Mouse (Mus musculus): ENCODE measurements around the gene Arhgap28. TPM values are rescaled to one million over a fixed set of nuclear protein-coding genes. Genes with fewer than 3 reads are reported as not detected.

Arhgap28 gene
- polyA plus RNA-seq, 1 experiment from 2014 or later = 8.4 TPM

DNA sequence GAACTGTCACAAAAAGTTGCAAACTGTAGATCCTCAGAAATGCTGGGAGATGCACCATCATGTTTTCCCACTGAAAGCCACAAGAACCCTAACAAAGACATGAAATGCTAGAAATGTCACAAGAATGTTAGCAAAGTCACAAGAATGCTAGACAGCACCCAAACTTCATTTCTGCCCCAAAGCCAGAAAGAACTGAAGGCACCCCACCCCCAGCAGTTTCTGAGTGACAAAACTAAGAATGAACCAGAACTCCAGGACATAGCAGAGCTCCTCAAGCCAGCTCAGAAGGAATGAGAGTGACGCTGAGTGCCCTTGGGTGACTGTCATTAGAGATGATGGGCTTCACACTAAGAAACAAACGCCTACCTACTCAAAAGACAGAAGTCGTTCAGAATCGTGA, 68.4 kb downstream of the Arhgap28 start:
- H3K4me1 ChIP-seq (ENCODE audit: control insufficient read depth, insufficient read depth, low read length) = no peaks in the 10 kb centered on the region
- H3K4me2 ChIP-seq (ENCODE audit: low read length) = no peak overlapping the region
- no peaks in the 10 kb centered on the region for H3K9me3 ChIP-seq (ENCODE audit: control insufficient read depth, low read length)
- no peak overlapping the region for H3K27ac ChIP-seq (replicated peaks; ENCODE audit: low read depth, low read length)
- no peak overlapping the region for H3K4me3 ChIP-seq (replicated peaks; ENCODE audit: low read depth, low read length)
- no peaks in the 10 kb centered on the region for H3K27me3 ChIP-seq (ENCODE audit: control insufficient read depth, insufficient read depth, low read length)
- H3K9ac ChIP-seq (replicated peaks; ENCODE audit: low read length) = no peak overlapping the region
- no peak for ATAC-seq (ENCODE audit: low FRiP score, low TSS enrichment)
- 94% methylated on average over 4 of the region's 4 CpGs for WGBS
- no peak for DNase-seq
- H3K36me3 ChIP-seq (ENCODE audit: control insufficient read depth, insufficient read depth, low read length) = no peaks in the 10 kb centered on the region

DNA sequence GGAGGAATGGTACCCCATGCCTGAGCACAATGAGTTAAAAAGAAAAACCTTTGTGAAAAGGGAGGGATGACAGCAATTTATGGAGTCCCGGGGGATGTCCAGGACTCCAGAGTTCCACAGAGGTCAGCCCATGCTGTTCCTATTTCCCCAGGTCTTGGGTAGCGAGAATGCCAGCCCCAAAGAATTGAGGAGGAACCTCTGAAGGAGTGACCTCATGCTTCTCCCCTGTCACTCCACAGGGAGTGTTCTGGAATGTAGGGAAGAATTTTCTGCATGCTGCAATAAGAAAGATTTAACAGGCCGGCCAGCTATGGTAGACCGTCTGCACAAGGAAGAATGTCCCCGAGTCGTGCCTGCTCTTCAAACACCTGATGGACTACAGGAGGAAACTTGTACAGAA, 72.5 kb downstream of the Arhgap28 start:
- Histone ChIP-seq H3K4me3 (replicated peaks; ENCODE audit: low read depth, low read length) (no peak overlapping the region), H3K36me3 (ENCODE audit: control insufficient read depth, insufficient read depth, low read length) (no peaks in the 10 kb centered on the region)

GRCm38 (mm10) chr17:67930957-67931356, 73.0 kb downstream of the Arhgap28 start:
- Histone ChIP-seq H3K27ac (replicated peaks; ENCODE audit: low read depth, low read length) (no peak overlapping the region), H3K4me3 (replicated peaks; ENCODE audit: low read depth, low read length) (no peak overlapping the region), H3K36me3 (ENCODE audit: control insufficient read depth, insufficient read depth, low read length) (no peaks in the 10 kb centered on the region), H3K4me1 (ENCODE audit: control insufficient read depth, insufficient read depth, low read length) (no peaks in the 10 kb centered on the region), H3K4me2 (ENCODE audit: low read length) (no peak overlapping the region), H3K9me3 (ENCODE audit: control insufficient read depth, low read length) (no peaks in the 10 kb centered on the region), H3K9ac (replicated peaks; ENCODE audit: low read length) (no peak overlapping the region), H3K27me3 (ENCODE audit: control insufficient read depth, insufficient read depth, low read length) (no peaks in the 10 kb centered on the region)
- ATAC-seq (ENCODE audit: low FRiP score, low TSS enrichment) (no peak), DNase-seq (no peak)
- WGBS = 94% methylated on average over 3 of the region's 3 CpGs

More for the DNA sequence above, 72.5 kb downstream of the Arhgap28 start:
- H3K9ac ChIP-seq (replicated peaks; ENCODE audit: low read length) = no peak overlapping the region
- no peaks in the 10 kb centered on the region for H3K9me3 ChIP-seq (ENCODE audit: control insufficient read depth, low read length)
- DNase-seq (no peak), ATAC-seq (ENCODE audit: low FRiP score, low TSS enrichment) (no peak)
- 89% methylated on average over 6 of the region's 6 CpGs for WGBS
- H3K27me3 ChIP-seq (ENCODE audit: control insufficient read depth, insufficient read depth, low read length) = no peaks in the 10 kb centered on the region
- no peaks in the 10 kb centered on the region for H3K4me1 ChIP-seq (ENCODE audit: control insufficient read depth, insufficient read depth, low read length)
- no peak overlapping the region for H3K4me2 ChIP-seq (ENCODE audit: low read length)
- H3K27ac ChIP-seq (replicated peaks; ENCODE audit: low read depth, low read length) = no peak overlapping the region

- H3K9ac ChIP-seq (replicated peaks; ENCODE audit: low read length) = no peak overlapping the region
- 94% methylated on average over 3 of the region's 3 CpGs for WGBS
- no peaks in the 10 kb centered on the region for H3K27me3 ChIP-seq (ENCODE audit: control insufficient read depth, insufficient read depth, low read length)
- no peaks in the 10 kb centered on the region for H3K36me3 ChIP-seq (ENCODE audit: control insufficient read depth, insufficient read depth, low read length)
- H3K27ac ChIP-seq (replicated peaks; ENCODE audit: low read depth, low read length) = no peak overlapping the region
- no peaks in the 10 kb centered on the region for H3K9me3 ChIP-seq (ENCODE audit: control insufficient read depth, low read length)
- ATAC-seq (ENCODE audit: low FRiP score, low TSS enrichment) = no peak
- no peak for DNase-seq
- H3K4me1 ChIP-seq (ENCODE audit: control insufficient read depth, insufficient read depth, low read length) = no peaks in the 10 kb centered on the region
- no peak overlapping the region for H3K4me3 ChIP-seq (replicated peaks; ENCODE audit: low read depth, low read length)
- H3K4me2 ChIP-seq (ENCODE audit: low read length) = no peak overlapping the region
Measured at GRCm38 (mm10) chr17:67930467-67930866, 73.5 kb downstream of the Arhgap28 start.

- 91% methylated on average over 6 of the region's 6 CpGs for WGBS
- no peak overlapping the region for H3K4me3 ChIP-seq (replicated peaks; ENCODE audit: low read depth, low read length)
- no peak for DNase-seq
- no peak overlapping the region for H3K4me2 ChIP-seq (ENCODE audit: low read length)
- H3K9ac ChIP-seq (replicated peaks; ENCODE audit: low read length) = no peak overlapping the region
- H3K27me3 ChIP-seq (ENCODE audit: control insufficient read depth, insufficient read depth, low read length) = no peaks in the 10 kb centered on the region
- no peaks in the 10 kb centered on the region for H3K36me3 ChIP-seq (ENCODE audit: control insufficient read depth, insufficient read depth, low read length)
- H3K9me3 ChIP-seq (ENCODE audit: control insufficient read depth, low read length) = no peaks in the 10 kb centered on the region
- no peaks in the 10 kb centered on the region for H3K4me1 ChIP-seq (ENCODE audit: control insufficient read depth, insufficient read depth, low read length)
- H3K27ac ChIP-seq (replicated peaks; ENCODE audit: low read depth, low read length) = no peak overlapping the region
- no peak for ATAC-seq (ENCODE audit: low FRiP score, low TSS enrichment)
Measured at GRCm38 (mm10) chr17:67928280-67928679, 75.6 kb downstream of the Arhgap28 start.

GRCm38 (mm10) chr17:67927864-67928263, 76.1 kb downstream of the Arhgap28 start:
- H3K4me3 ChIP-seq (replicated peaks; ENCODE audit: low read depth, low read length) = no peak overlapping the region
- no peaks in the 10 kb centered on the region for H3K27me3 ChIP-seq (ENCODE audit: control insufficient read depth, insufficient read depth, low read length)
- H3K4me1 ChIP-seq (ENCODE audit: control insufficient read depth, insufficient read depth, low read length) = no peaks in the 10 kb centered on the region
- DNase-seq (no peak), ATAC-seq (ENCODE audit: low FRiP score, low TSS enrichment) (no peak)
- no peak overlapping the region for H3K9ac ChIP-seq (replicated peaks; ENCODE audit: low read length)
- H3K9me3 ChIP-seq (ENCODE audit: control insufficient read depth, low read length) = no peaks in the 10 kb centered on the region
- H3K27ac ChIP-seq (replicated peaks; ENCODE audit: low read depth, low read length) = no peak overlapping the region
- no peaks in the 10 kb centered on the region for H3K36me3 ChIP-seq (ENCODE audit: control insufficient read depth, insufficient read depth, low read length)
- no peak overlapping the region for H3K4me2 ChIP-seq (ENCODE audit: low read length)
- WGBS = 96% methylated on average over 8 of the region's 8 CpGs

DNA sequence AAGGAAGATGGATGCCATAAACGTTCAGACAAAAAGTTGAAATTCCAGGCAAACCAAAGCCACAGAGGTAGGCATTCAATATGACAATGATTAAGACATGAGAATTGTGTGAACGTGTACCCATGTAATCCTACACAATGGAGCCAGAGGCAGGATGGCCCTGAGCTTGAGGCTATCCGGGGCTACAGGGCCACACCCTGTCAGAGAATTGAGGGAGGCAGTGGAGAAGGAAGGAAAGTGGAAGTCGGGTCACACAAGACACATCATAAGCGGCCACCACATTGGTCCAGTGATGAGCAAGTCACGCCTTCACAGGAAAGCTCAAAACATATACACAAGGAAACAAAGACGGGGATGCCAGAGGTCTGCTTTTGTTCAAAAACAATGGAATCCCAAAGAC, 84.0 kb downstream of the Arhgap28 start:
- DNase-seq = no peak
- 76% methylated on average over 7 of the region's 7 CpGs for WGBS
- Histone ChIP-seq H3K4me1 (ENCODE audit: control insufficient read depth, insufficient read depth, low read length) (no peaks in the 10 kb centered on the region), H3K27me3 (ENCODE audit: control insufficient read depth, insufficient read depth, low read length) (no peaks in the 10 kb centered on the region), H3K4me3 (replicated peaks; ENCODE audit: low read depth, low read length) (no peak overlapping the region), H3K27ac (replicated peaks; ENCODE audit: low read depth, low read length) (no peak overlapping the region), H3K4me2 (ENCODE audit: low read length) (no peak overlapping the region), H3K36me3 (ENCODE audit: control insufficient read depth, insufficient read depth, low read length) (no peaks in the 10 kb centered on the region), H3K9ac (replicated peaks; ENCODE audit: low read length) (no peak overlapping the region), H3K9me3 (ENCODE audit: control insufficient read depth, low read length) (no peaks in the 10 kb centered on the region)
- no peak for ATAC-seq (ENCODE audit: low FRiP score, low TSS enrichment)

- ATAC-seq (ENCODE audit: low FRiP score, low TSS enrichment) (no peak), DNase-seq (no peak)
- no peaks in the 10 kb centered on the region for H3K9me3 ChIP-seq (ENCODE audit: control insufficient read depth, low read length)
- H3K9ac ChIP-seq (replicated peaks; ENCODE audit: low read length) = no peak overlapping the region
- no peak overlapping the region for H3K4me3 ChIP-seq (replicated peaks; ENCODE audit: low read depth, low read length)
- no peak overlapping the region for H3K4me2 ChIP-seq (ENCODE audit: low read length)
- no peaks in the 10 kb centered on the region for H3K27me3 ChIP-seq (ENCODE audit: control insufficient read depth, insufficient read depth, low read length)
- 96% methylated on average over 7 of the region's 7 CpGs for WGBS
- no peaks in the 10 kb centered on the region for H3K36me3 ChIP-seq (ENCODE audit: control insufficient read depth, insufficient read depth, low read length)
- no peak overlapping the region for H3K27ac ChIP-seq (replicated peaks; ENCODE audit: low read depth, low read length)
- no peaks in the 10 kb centered on the region for H3K4me1 ChIP-seq (ENCODE audit: control insufficient read depth, insufficient read depth, low read length)
Measured at GRCm38 (mm10) chr17:67918201-67918600, 85.7 kb downstream of the Arhgap28 start.

DNA sequence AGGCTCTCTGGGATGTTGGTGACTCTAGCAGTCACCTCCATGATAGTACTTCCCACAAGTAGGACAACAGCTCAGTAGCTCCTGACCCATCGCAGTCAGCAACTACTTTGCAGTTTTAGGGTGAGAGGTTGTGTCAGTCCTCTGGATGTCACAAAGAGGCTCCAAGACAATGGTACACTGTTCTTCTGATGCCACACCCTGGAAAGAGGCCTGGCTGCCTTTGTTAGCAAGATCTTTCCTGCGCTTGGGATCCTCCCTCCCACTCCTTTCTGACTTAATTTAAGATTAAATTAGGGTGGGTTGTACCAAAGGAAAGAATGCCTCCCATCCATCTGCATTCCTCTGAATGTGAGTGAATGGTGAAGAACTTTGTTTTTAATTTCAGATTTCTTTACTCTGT, 87.0 kb downstream of the Arhgap28 start:
- Histone ChIP-seq H3K4me1 (ENCODE audit: control insufficient read depth, insufficient read depth, low read length) (no peaks in the 10 kb centered on the region), H3K36me3 (ENCODE audit: control insufficient read depth, insufficient read depth, low read length) (no peaks in the 10 kb centered on the region), H3K4me2 (ENCODE audit: low read length) (no peak overlapping the region), H3K27me3 (ENCODE audit: control insufficient read depth, insufficient read depth, low read length) (no peaks in the 10 kb centered on the region), H3K9me3 (ENCODE audit: control insufficient read depth, low read length) (no peaks in the 10 kb centered on the region), H3K4me3 (replicated peaks; ENCODE audit: low read depth, low read length) (no peak overlapping the region), H3K9ac (replicated peaks; ENCODE audit: low read length) (no peak overlapping the region), H3K27ac (replicated peaks; ENCODE audit: low read depth, low read length) (no peak overlapping the region)
- DNase-seq = no peak
- no peak for ATAC-seq (ENCODE audit: low FRiP score, low TSS enrichment)
- WGBS = 80% methylated on average over 2 of the region's 2 CpGs

Data from midbrain, embryonic 14.5 days (tissue).